Mouse (Mus musculus) ovary, adult 18-20 months (tissue): ENCODE data around the gene Aldh5a1.

ENCODE experiments used
- DNase-seq: peaks from one replicate; pipeline ENCODE4 v3.0.0; 2022; ENCODE audit warnings: low spot score, mixed read lengths

Aldh5a1 gene

GRCm38 (mm10) chr13:24866430-24867402, 70.7 kb downstream of the Aldh5a1 start:
- DNase-seq: no peak

DNA sequence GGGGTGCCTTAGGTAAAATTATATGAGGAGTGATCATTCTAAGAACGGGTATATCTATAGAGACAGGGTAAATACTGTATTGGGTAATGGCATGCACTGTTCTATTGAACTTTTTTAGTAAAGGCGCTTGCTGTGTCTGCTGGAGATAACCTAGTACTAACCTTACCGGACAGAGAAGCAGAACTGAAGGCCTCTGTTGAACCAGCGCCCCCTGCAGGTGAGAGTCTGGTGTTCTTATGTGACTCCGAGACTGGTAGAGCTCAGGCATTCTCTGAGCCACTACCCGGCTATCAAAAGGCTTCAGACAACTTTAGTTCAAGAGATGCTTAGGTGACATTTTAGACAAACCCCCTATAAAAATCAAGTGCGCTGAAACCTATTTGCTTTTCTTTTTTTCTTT, 74.9 kb downstream of the Aldh5a1 start:
- DNase-seq: no peak

- DNase-seq: no peak
Measured at GRCm38 (mm10) chr13:24862021-24862420, 75.4 kb downstream of the Aldh5a1 start.

- no peak for DNase-seq
Measured at GRCm38 (mm10) chr13:24861084-24861483, 76.4 kb downstream of the Aldh5a1 start.

DNA sequence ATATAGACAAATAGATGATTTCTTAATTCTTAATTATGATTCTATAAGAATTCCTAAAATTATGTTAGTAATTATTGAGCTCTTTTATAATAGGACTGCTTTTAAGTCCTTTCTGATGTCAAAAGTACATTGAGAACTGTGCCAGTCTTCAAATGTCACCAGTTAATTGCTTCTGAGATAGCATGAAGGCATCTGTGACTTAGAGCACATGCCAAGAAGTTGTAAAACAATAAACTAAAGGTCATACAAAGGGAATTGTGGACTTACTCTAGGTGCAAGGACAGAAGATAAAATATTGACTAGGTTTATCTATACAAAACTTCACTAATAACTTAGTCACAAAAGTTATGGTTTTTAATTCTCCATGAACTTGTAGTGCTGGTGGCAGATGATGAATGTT, 78.3 kb downstream of the Aldh5a1 start:
- DNase-seq: no peak
